Mouse (Mus musculus): ENCODE results near the gene Ap3s2.

DNA sequence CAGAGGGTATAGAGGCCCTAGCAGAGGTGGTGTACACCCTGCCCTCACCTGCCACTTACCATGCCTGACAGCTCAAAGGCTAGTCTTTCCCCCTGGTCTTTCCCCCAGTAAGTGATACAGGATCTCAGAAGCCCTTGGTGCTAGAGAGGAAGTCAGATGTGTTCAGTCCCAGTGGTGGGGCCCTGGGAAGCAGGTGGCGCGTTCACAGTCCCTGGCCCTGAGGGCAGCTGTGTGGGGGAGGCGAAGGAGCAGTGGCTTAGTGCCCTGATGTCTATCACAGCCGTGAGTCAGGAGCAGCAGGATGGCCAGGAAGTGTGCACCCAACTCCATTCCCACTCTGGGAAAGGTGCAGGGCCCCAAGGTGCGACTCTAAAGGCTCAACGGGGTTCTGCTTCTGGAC is 40.4 kb downstream of the Ap3s2 start:
- no peak for TF ChIP-seq UBTF (IDR thresholded peaks at IDR 0.05; ENCODE audit: borderline replicate concordance, insufficient read depth, low read depth, low read length)
- no peak for TF ChIP-seq CTCF (IDR thresholded peaks at IDR 0.05 in 2 of 3, conservative IDR thresholded peaks at IDR 0.05 in 1 of 3; ENCODE audit: control insufficient read depth in 1 of 3, insufficient read depth in 1 of 3, low read depth in 2 of 3, low read length in 3 of 3, poor library complexity in 1 of 3, severe bottlenecking in 1 of 3)
- no peak for TF ChIP-seq POLR2A (IDR thresholded peaks at IDR 0.05; ENCODE audit: control insufficient read depth in 1 of 2, insufficient read depth in 1 of 2, low read depth in 1 of 2, low read length in 2 of 2, poor library complexity in 1 of 2)
- no peak for TF ChIP-seq KAT2A (conservative IDR thresholded peaks at IDR 0.05; ENCODE audit: low read depth, low read length)
- no peak for TF ChIP-seq USF1 (IDR thresholded peaks at IDR 0.05; ENCODE audit: low read depth, low read length)

Measured in MEL (cell line).